Comparison of ENCODE assay signal across 7 mouse cellular contexts in genomic region chr8:92364148-92364775, GRCm38 (mm10). TPM values are rescaled to one million over a fixed set of nuclear protein-coding genes. Genes with fewer than 3 reads are reported as not detected.
DNase-seq lines count a peak whose midpoint lies in the region; ATAC-seq and TF ChIP-seq lines count a peak whose summit lies in the region.

No protein-coding gene starts in this region.

- peak; percentile 84 for DNase-seq in 3134 (ENCODE audit: extremely low read depth, insufficient read length, low spot score)
- DNase-seq in B cell, adult 2 months = peak; percentile 58 to 61
- DNase-seq in embryonic facial prominence, embryonic 10.5 days (ENCODE audit: low spot score) = peak; percentile 85
- DNase-seq in heart, postnatal 4 days = peak; percentile 75
- no peak for DNase-seq in limb, embryonic 14.5 days (ENCODE audit: low spot score)
- peak; percentile 57 for DNase-seq in thymus, postnatal 25 days

- peak overlapping the region; percentile 45; the same call in 1 of the 2 replicates for H3K27ac ChIP-seq in embryonic facial prominence, embryonic 10.5 days (replicated peaks)
- H3K27ac ChIP-seq in limb, embryonic 14.5 days (replicated peaks; ENCODE audit: low read depth, low read length) = peak overlapping the region; percentile 53
- peak overlapping the region; percentile 87 for H3K27ac ChIP-seq in midbrain, embryonic 12.5 days (replicated peaks)

- 5% methylated on average over 20 of the region's 20 CpGs for WGBS in embryonic facial prominence, embryonic 10.5 days
- 10% methylated on average over 20 of the region's 20 CpGs for WGBS in limb, embryonic 14.5 days
- WGBS in midbrain, embryonic 12.5 days = 5% methylated on average over 20 of the region's 20 CpGs

- peaks cover 10% of the 10 kb centered on the region for H3K36me3 ChIP-seq in embryonic facial prominence, embryonic 10.5 days (replicated peaks)
- peaks cover 9% of the 10 kb centered on the region for H3K36me3 ChIP-seq in limb, embryonic 14.5 days (ENCODE audit: control insufficient read depth, insufficient read depth, low read length)
- peaks cover 15% of the 10 kb centered on the region for H3K36me3 ChIP-seq in midbrain, embryonic 12.5 days

- no peak for ATAC-seq in limb, embryonic 14.5 days (ENCODE audit: low FRiP score, low read depth)
- ATAC-seq in midbrain, embryonic 12.5 days (ENCODE audit: low FRiP score, low read depth) = no peak

- peaks cover 100% of the 10 kb centered on the region for H3K27me3 ChIP-seq in embryonic facial prominence, embryonic 10.5 days (replicated peaks; ENCODE audit: low read depth, poor library complexity, severe bottlenecking)
- peaks cover 81% of the 10 kb centered on the region for H3K27me3 ChIP-seq in limb, embryonic 14.5 days (ENCODE audit: control insufficient read depth, insufficient read depth, low read length)
- peaks cover 52% of the 10 kb centered on the region for H3K27me3 ChIP-seq in midbrain, embryonic 12.5 days

- no peaks in the 10 kb centered on the region for H3K9me3 ChIP-seq in embryonic facial prominence, embryonic 10.5 days
- H3K9me3 ChIP-seq in limb, embryonic 14.5 days (ENCODE audit: control insufficient read depth, low read length) = no peaks in the 10 kb centered on the region
- H3K9me3 ChIP-seq in midbrain, embryonic 12.5 days = no peaks in the 10 kb centered on the region

- TF ChIP-seq POLR2A in limb, embryonic 14.5 days (IDR thresholded peaks at IDR 0.05; ENCODE audit: borderline replicate concordance, extremely low read depth, insufficient read depth, insufficient read length) = no peak

- peak overlapping the region; percentile 50 for H3K4me2 ChIP-seq in limb, embryonic 14.5 days (replicated peaks; ENCODE audit: low read depth, low read length, severe bottlenecking)
- H3K4me2 ChIP-seq in midbrain, embryonic 12.5 days (replicated peaks) = peak overlapping the region; percentile 69

- peak overlapping the region; percentile 79 for H3K4me3 ChIP-seq in embryonic facial prominence, embryonic 10.5 days
- H3K4me3 ChIP-seq in limb, embryonic 14.5 days (replicated peaks; ENCODE audit: low read length) = peak overlapping the region; percentile 38
- peak overlapping the region; percentile 45 for H3K4me3 ChIP-seq in midbrain, embryonic 12.5 days

- peaks cover 79% of the 10 kb centered on the region for H3K4me1 ChIP-seq in embryonic facial prominence, embryonic 10.5 days
- peaks cover 13% of the 10 kb centered on the region; the same call in 1 of the 2 replicates for H3K4me1 ChIP-seq in limb, embryonic 14.5 days (ENCODE audit: control insufficient read depth, insufficient read depth, low read length)
- H3K4me1 ChIP-seq in midbrain, embryonic 12.5 days = peaks cover 48% of the 10 kb centered on the region

- peak overlapping the region; percentile 66 for H3K9ac ChIP-seq in limb, embryonic 14.5 days (ENCODE audit: low read depth, low read length, severe bottlenecking)
- peak overlapping the region; percentile 80 for H3K9ac ChIP-seq in midbrain, embryonic 12.5 days (replicated peaks)

RNA-seq across cellular contexts. Expression of gene Irx5, which starts 6.8 kb away (rescaled TPM):
- 9.5 and 10.2 TPM in 2 replicates for polyA plus RNA-seq in embryonic facial prominence, embryonic 10.5 days (2016; fragmentation: Nextera tagmentation; extraction: Ambion mirVana)
- 10 to 100 TPM; 12.0 to 12.7 TPM for total RNA-seq in heart, postnatal 4 days (2021)
- 34.1 and 48.4 TPM in 2 replicates for polyA plus RNA-seq in limb, embryonic 14.5 days (2012; rRNA removed)
- 27.5 and 34.6 TPM in 2 replicates for polyA plus RNA-seq in limb, embryonic 14.5 days (2014; fragmentation: Nextera tagmentation; extraction: Ambion mirVana)
- polyA plus RNA-seq in midbrain, embryonic 12.5 days (2016; fragmentation: Nextera tagmentation; extraction: Ambion mirVana) = 56.5 and 58.1 TPM in 2 replicates
